9 mouse cellular contexts compared by ENCODE assay signal in genomic region chr16:24569681-24570080, GRCm38 (mm10).
A peak's percentile ranks its signal among the peaks of the same experiment; 100 is the strongest.
DNase-seq lines count a peak whose midpoint lies in the region; ATAC-seq and TF ChIP-seq lines count a peak whose summit lies in the region.
"Had no signal": no experiment of that assay in that cellular context is flagged by ENCODE, and none has a peak within 500 bp of the region (broad histone marks: within the 10 kb centered on the region; RNA-seq: fewer than 3 reads in every experiment).

No protein-coding gene starts in this region.

- peaks cover 3% of the 10 kb centered on the region; the same call in 1 of the 2 replicates for H3K4me1 ChIP-seq in hindbrain, embryonic 15.5 days (replicated peaks)
- H3K4me1 ChIP-seq in hindbrain, embryonic 10.5 days (replicated peaks), result 0 out of 2 replicates have a peak, but pooled peaks cover 3% of the 10 kb centered on the region

- no peaks in the 10 kb centered on the region for H3K9me3 ChIP-seq in hindbrain, embryonic 15.5 days
- no peaks in the 10 kb centered on the region for H3K9me3 ChIP-seq in hindbrain, embryonic 10.5 days

- peak; percentile 61; the same call in 1 of the 2 replicates for ATAC-seq in hindbrain, embryonic 15.5 days (ENCODE audit: low FRiP score, low read depth)

- no peak overlapping the region for H3K27ac ChIP-seq in hindbrain, embryonic 15.5 days (replicated peaks)
- H3K27ac ChIP-seq in hindbrain, embryonic 10.5 days, result no peak overlapping the region

- no peak overlapping the region for H3K4me2 ChIP-seq in hindbrain, embryonic 15.5 days

- no peaks in the 10 kb centered on the region for H3K27me3 ChIP-seq in hindbrain, embryonic 15.5 days
- no peaks in the 10 kb centered on the region for H3K27me3 ChIP-seq in hindbrain, embryonic 10.5 days (ENCODE audit: insufficient read depth, poor library complexity, severe bottlenecking)

- H3K9ac ChIP-seq in hindbrain, embryonic 15.5 days, result no peak overlapping the region

- H3K4me3 ChIP-seq in hindbrain, embryonic 15.5 days, result no peak overlapping the region
- H3K4me3 ChIP-seq in hindbrain, embryonic 10.5 days, result no peak overlapping the region

- TF ChIP-seq POLR2A in brain, embryonic 14.5 days (IDR thresholded peaks at IDR 0.05; ENCODE audit: borderline replicate concordance, extremely low read depth, insufficient read depth, insufficient read length, poor library complexity, severe bottlenecking), result no peak

- WGBS in hindbrain, embryonic 15.5 days, result 69% methylated on average over 5 of the region's 5 CpGs
- 79% methylated on average over 5 of the region's 5 CpGs for WGBS in hindbrain, embryonic 10.5 days

- H3K36me3 ChIP-seq in hindbrain, embryonic 15.5 days, result no peaks in the 10 kb centered on the region
- no peaks in the 10 kb centered on the region for H3K36me3 ChIP-seq in hindbrain, embryonic 10.5 days

- no peak for DNase-seq in hindbrain, embryonic 10.5 days (ENCODE audit: low spot score)
- DNase-seq in brain, embryonic 14.5 days (ENCODE audit: low read depth), result peak; percentile 55
- DNase-seq in heart, adult 8-10 months (ENCODE audit: low spot score), result peak; percentile 23
- peak; percentile 30 for DNase-seq in layer of hippocampus, adult 9-10 months (ENCODE audit: low spot score)
- DNase-seq in ovary, postnatal 10 days (ENCODE audit: low spot score), result no peak
- DNase-seq in urinary bladder, postnatal 14 days (ENCODE audit: low spot score), result no peak
- DNase-seq: adrenal gland, adult 2 months; kidney, adult 9 months had no signal

- no peak for TF ChIP-seq CTCF in brain, embryonic 14.5 days (IDR thresholded peaks at IDR 0.05; ENCODE audit: borderline replicate concordance, extremely low read depth, insufficient read depth, insufficient read length)

Comparison
In these comparisons a context has a peak if more than half of its experiments do, and no peak if none do; other contexts are left out.
1. DNase-seq: peak in brain, embryonic 14.5 days (single experiment), heart, adult 8-10 months (single experiment) and layer of hippocampus, adult 9-10 months (single experiment); none in hindbrain, embryonic 10.5 days (single experiment), ovary, postnatal 10 days (single experiment) and urinary bladder, postnatal 14 days (single experiment).